Mouse (Mus musculus): ENCODE results near the gene Tmem170.

DNA sequence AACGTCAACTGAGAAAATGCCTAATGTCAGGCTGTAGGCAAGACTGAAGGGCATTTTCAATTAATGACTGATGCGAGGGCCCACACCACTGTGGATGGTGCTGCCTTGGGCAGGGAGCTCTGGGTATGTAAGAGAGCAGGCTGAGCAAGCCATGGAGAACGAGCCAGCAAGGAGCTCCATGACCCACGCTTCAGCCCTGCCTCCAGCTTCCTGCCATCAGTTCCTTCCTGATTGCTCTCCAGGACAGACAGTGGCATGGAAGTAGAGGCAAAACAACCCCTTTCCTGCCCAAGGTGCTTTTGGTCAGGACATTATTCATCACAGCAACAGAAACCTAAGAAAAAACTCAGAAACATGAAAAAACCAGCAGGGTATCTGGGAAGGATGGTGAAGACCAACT, 55.9 kb downstream of the Tmem170 start:
- no peak for TF ChIP-seq EP300 (optimal IDR thresholded peaks at IDR 0.05)
- no peak for TF ChIP-seq CTCF (IDR thresholded peaks at IDR 0.05; ENCODE audit: low read depth)

Measured in stomach, postnatal 0 days (tissue).